Mouse (Mus musculus): ENCODE data around the gene Gucy1b2. TPM values are rescaled to one million over a fixed set of nuclear protein-coding genes. Genes with fewer than 3 reads are reported as not detected.

Gene Gucy1b2
- total and polyA plus RNA-seq, 2 experiments from 2014 or later, result 0.04 TPM; not detected in 1

GRCm38 (mm10) chr14:62488270-62488669, 32.2 kb upstream of the Gucy1b2 start:
- no peak overlapping the region for H3K4me2 ChIP-seq (ENCODE audit: low read depth, low read length)
- H3K36me3 ChIP-seq (replicated peaks; ENCODE audit: control insufficient read depth, insufficient read depth, low read length), result no peaks in the 10 kb centered on the region
- H3K9ac ChIP-seq (replicated peaks; ENCODE audit: low read depth, low read length), result no peak overlapping the region
- H3K27me3 ChIP-seq (ENCODE audit: control insufficient read depth, insufficient read depth, low read length), result no peaks in the 10 kb centered on the region
- 80% methylated on average over 7 of the region's 7 CpGs for WGBS
- H3K27ac ChIP-seq (ENCODE audit: low read depth), result no peak overlapping the region
- no peaks in the 10 kb centered on the region for H3K9me3 ChIP-seq (replicated peaks; ENCODE audit: control insufficient read depth, low read length)
- H3K4me1 ChIP-seq (ENCODE audit: control insufficient read depth, insufficient read depth), result no peaks in the 10 kb centered on the region
- DNase-seq (ENCODE audit: low spot score) (no peak), ATAC-seq (ENCODE audit: insufficient read depth, low read depth) (no peak)
- TF ChIP-seq CTCF (IDR thresholded peaks at IDR 0.05; ENCODE audit: low read depth) (no peak), EP300 (IDR thresholded peaks at IDR 0.05; ENCODE audit: low read depth) (no peak)
- no peak overlapping the region for H3K4me3 ChIP-seq (ENCODE audit: low read depth, low read length)

- Histone ChIP-seq H3K9me3 (replicated peaks; ENCODE audit: control insufficient read depth, low read length) (no peaks in the 10 kb centered on the region), H3K4me1 (ENCODE audit: control insufficient read depth, insufficient read depth) (no peaks in the 10 kb centered on the region), H3K4me3 (ENCODE audit: low read depth, low read length) (no peak overlapping the region), H3K36me3 (replicated peaks; ENCODE audit: control insufficient read depth, insufficient read depth, low read length) (no peaks in the 10 kb centered on the region), H3K27me3 (ENCODE audit: control insufficient read depth, insufficient read depth, low read length) (no peaks in the 10 kb centered on the region), H3K4me2 (ENCODE audit: low read depth, low read length) (no peak overlapping the region), H3K9ac (replicated peaks; ENCODE audit: low read depth, low read length) (no peak overlapping the region), H3K27ac (ENCODE audit: low read depth) (no peak overlapping the region)
- no peak for DNase-seq (ENCODE audit: low spot score)
- ATAC-seq (ENCODE audit: insufficient read depth, low read depth), result no peak
- 37% methylated on average over 8 of the region's 8 CpGs for WGBS
- TF ChIP-seq EP300 (IDR thresholded peaks at IDR 0.05; ENCODE audit: low read depth) (no peak), CTCF (IDR thresholded peaks at IDR 0.05; ENCODE audit: low read depth) (no peak)
Observed at GRCm38 (mm10) chr14:62481381-62481780, 25.3 kb upstream of the Gucy1b2 start.

GRCm38 (mm10) chr14:62479395-62479794, 23.3 kb upstream of the Gucy1b2 start:
- H3K9ac ChIP-seq (replicated peaks; ENCODE audit: low read depth, low read length), result no peak overlapping the region
- TF ChIP-seq CTCF (IDR thresholded peaks at IDR 0.05; ENCODE audit: low read depth), result no peak
- no peaks in the 10 kb centered on the region for H3K36me3 ChIP-seq (replicated peaks; ENCODE audit: control insufficient read depth, insufficient read depth, low read length)
- H3K27ac ChIP-seq (ENCODE audit: low read depth), result no peak overlapping the region
- no peak overlapping the region for H3K4me3 ChIP-seq (ENCODE audit: low read depth, low read length)
- WGBS, result 21% methylated on average over 6 of the region's 6 CpGs
- H3K9me3 ChIP-seq (replicated peaks; ENCODE audit: control insufficient read depth, low read length), result no peaks in the 10 kb centered on the region
- no peak for DNase-seq (ENCODE audit: low spot score)
- no peak overlapping the region for H3K4me2 ChIP-seq (ENCODE audit: low read depth, low read length)
- no peaks in the 10 kb centered on the region for H3K27me3 ChIP-seq (ENCODE audit: control insufficient read depth, insufficient read depth, low read length)
- no peaks in the 10 kb centered on the region for H3K4me1 ChIP-seq (ENCODE audit: control insufficient read depth, insufficient read depth)
- no peak for ATAC-seq (ENCODE audit: insufficient read depth, low read depth)

GRCm38 (mm10) chr14:62474481-62474880, 18.4 kb upstream of the Gucy1b2 start:
- Histone ChIP-seq H3K4me1 (ENCODE audit: control insufficient read depth, insufficient read depth) (no peaks in the 10 kb centered on the region), H3K27me3 (ENCODE audit: control insufficient read depth, insufficient read depth, low read length) (no peaks in the 10 kb centered on the region), H3K27ac (ENCODE audit: low read depth) (no peak overlapping the region), H3K9ac (replicated peaks; ENCODE audit: low read depth, low read length) (no peak overlapping the region), H3K4me3 (ENCODE audit: low read depth, low read length) (no peak overlapping the region), H3K4me2 (ENCODE audit: low read depth, low read length) (no peak overlapping the region), H3K9me3 (replicated peaks; ENCODE audit: control insufficient read depth, low read length) (no peaks in the 10 kb centered on the region), H3K36me3 (replicated peaks; ENCODE audit: control insufficient read depth, insufficient read depth, low read length) (no peaks in the 10 kb centered on the region)
- ATAC-seq (ENCODE audit: insufficient read depth, low read depth) (no peak), DNase-seq (ENCODE audit: low spot score) (no peak)
- 58% methylated on average over 1 of the region's 1 CpGs for WGBS
- TF ChIP-seq CTCF (IDR thresholded peaks at IDR 0.05; ENCODE audit: low read depth), result no peak
- no peak for TF ChIP-seq EP300 (IDR thresholded peaks at IDR 0.05; ENCODE audit: low read depth)

GRCm38 (mm10) chr14:62472061-62472460, 16.0 kb upstream of the Gucy1b2 start:
- Histone ChIP-seq H3K4me1 (ENCODE audit: control insufficient read depth, insufficient read depth) (no peaks in the 10 kb centered on the region), H3K4me2 (ENCODE audit: low read depth, low read length) (no peak overlapping the region), H3K36me3 (replicated peaks; ENCODE audit: control insufficient read depth, insufficient read depth, low read length) (no peaks in the 10 kb centered on the region), H3K27me3 (ENCODE audit: control insufficient read depth, insufficient read depth, low read length) (no peaks in the 10 kb centered on the region), H3K4me3 (ENCODE audit: low read depth, low read length) (no peak overlapping the region), H3K27ac (ENCODE audit: low read depth) (no peak overlapping the region), H3K9ac (replicated peaks; ENCODE audit: low read depth, low read length) (no peak overlapping the region), H3K9me3 (replicated peaks; ENCODE audit: control insufficient read depth, low read length) (no peaks in the 10 kb centered on the region)
- TF ChIP-seq EP300 (IDR thresholded peaks at IDR 0.05; ENCODE audit: low read depth) (no peak), CTCF (IDR thresholded peaks at IDR 0.05; ENCODE audit: low read depth) (no peak)
- DNase-seq (ENCODE audit: low spot score), result no peak
- WGBS, result 45% methylated on average over 2 of the region's 2 CpGs
- ATAC-seq (ENCODE audit: insufficient read depth, low read depth), result no peak

- DNase-seq (ENCODE audit: low spot score) (no peak), ATAC-seq (ENCODE audit: insufficient read depth, low read depth) (no peak)
- H3K27me3 ChIP-seq (ENCODE audit: control insufficient read depth, insufficient read depth, low read length), result no peaks in the 10 kb centered on the region
- no peak overlapping the region for H3K27ac ChIP-seq (ENCODE audit: low read depth)
- no peaks in the 10 kb centered on the region for H3K36me3 ChIP-seq (replicated peaks; ENCODE audit: control insufficient read depth, insufficient read depth, low read length)
- no peaks in the 10 kb centered on the region for H3K4me1 ChIP-seq (ENCODE audit: control insufficient read depth, insufficient read depth)
- no peak overlapping the region for H3K4me2 ChIP-seq (ENCODE audit: low read depth, low read length)
- H3K4me3 ChIP-seq (ENCODE audit: low read depth, low read length), result no peak overlapping the region
- WGBS, result 83% methylated on average over 5 of the region's 5 CpGs
- H3K9me3 ChIP-seq (replicated peaks; ENCODE audit: control insufficient read depth, low read length), result no peaks in the 10 kb centered on the region
- no peak for TF ChIP-seq EP300 (IDR thresholded peaks at IDR 0.05; ENCODE audit: low read depth)
- no peak overlapping the region for H3K9ac ChIP-seq (replicated peaks; ENCODE audit: low read depth, low read length)
Observed at GRCm38 (mm10) chr14:62468753-62469125, 12.7 kb upstream of the Gucy1b2 start.

Measured in heart, postnatal 0 days (tissue).